Mouse (Mus musculus) neural tube, embryonic 10.5 days (tissue): ENCODE results near the gene Susd6.

Experiments
- DNase-seq: peaks from one replicate; pipeline ENCODE4 v3.0.0-alpha.2; 2017; ENCODE audit warnings: low spot score; ENCODE audit errors: extremely low spot score

The Susd6 gene

DNA sequence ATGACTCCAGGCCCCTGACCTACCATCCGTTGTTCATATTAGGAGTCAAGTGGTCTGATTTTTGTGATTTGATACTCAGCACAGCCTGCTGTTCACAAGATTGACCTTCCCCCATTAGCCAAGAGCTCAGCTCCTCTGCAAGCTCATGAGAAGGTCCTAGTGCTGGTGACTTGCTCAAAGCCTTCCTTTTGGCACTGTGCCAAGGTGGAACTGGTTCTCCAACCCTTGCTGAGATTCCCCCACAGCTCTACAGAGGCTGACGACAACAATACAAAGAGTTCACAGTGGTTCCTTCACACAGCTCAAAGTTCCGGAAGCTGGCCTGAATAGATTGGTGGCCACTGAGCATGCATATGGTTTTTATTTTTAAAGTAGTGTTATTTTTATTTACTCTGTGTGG is 133.9 kb downstream of the Susd6 start:
- no peak for DNase-seq

DNA sequence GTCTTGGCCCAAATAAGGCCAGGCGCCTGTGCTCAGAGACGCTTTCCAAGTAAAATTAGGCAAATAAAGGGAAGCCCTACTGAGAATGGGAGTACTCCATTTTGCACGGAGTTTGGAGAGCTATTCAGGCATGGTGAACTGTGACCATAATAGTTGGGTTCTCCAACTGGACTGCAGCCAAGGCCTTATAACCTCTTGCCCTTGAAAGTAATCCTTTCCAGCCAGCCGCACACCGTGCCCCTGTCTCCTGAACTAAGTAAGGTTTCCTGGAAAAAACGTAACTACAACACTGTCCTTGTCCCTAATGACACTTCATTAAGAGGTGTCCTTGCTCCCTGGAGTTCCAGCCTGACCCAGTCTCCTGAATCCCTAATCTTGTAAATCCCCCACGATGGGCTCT is 135.6 kb downstream of the Susd6 start:
- no peak for DNase-seq

GRCm38 (mm10) chr12:80926550-80926949 is 136.2 kb downstream of the Susd6 start:
- no peak for DNase-seq

GRCm38 (mm10) chr12:80927518-80927917 is 137.2 kb downstream of the Susd6 start:
- no peak for DNase-seq

DNA sequence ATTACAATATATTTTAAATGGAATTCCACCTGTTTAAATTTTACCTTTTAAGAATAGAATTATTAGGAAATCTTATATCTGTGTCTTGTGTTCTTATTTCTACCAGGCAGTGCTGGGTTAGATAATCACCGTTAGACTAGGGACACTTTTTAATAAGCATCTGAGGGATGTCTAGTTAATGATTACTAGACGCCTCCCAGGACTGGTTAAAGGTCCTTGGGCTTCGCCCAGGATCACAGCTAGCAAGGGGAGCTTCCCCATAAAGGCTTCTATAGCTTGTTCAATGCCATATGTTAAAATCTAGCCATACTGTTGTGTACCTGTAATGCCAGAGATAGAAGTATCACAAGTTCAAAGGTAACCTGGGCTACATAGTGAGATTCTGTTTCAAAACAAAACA is 138.6 kb downstream of the Susd6 start:
- DNase-seq, result no peak

DNA sequence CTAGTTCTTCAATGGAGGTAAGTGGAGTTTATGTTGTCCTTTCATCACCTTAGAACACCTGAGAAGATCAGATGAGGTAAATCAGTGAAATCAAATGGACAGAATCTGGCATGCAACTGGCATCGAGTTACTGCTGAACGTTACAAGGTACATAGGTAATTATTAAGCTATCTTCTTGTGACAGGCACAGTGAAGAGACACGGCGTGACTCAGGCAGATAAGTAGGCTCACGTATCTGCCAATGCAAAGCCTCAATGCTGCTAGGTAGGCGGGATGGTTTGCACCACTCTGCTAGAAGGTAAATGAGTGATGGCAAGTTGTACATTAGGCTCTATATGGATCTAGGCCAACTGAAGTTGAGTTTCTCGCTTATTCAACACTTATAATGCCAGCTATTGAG is 139.8 kb downstream of the Susd6 start:
- no peak for DNase-seq
